Mouse (Mus musculus) CH12.LX (cell line): ENCODE results near the gene Chsy1. TPM values are rescaled to one million over a fixed set of nuclear protein-coding genes. Genes with fewer than 3 reads are reported as not detected.

ENCODE experiments used
- DNase-seq: peaks from one replicate; pipeline ENCODE4 v3.0.0-alpha.2; 2013; ENCODE audit errors: extremely low read depth
- H3K27ac ChIP-seq: 2 replicates; pipeline ENCODE4 v1.5.1; 2012; ENCODE audit warnings: low read depth, mild to moderate bottlenecking, control low read depth, moderate library complexity; ENCODE audit not compliant: insufficient read depth
- H3K27me3 ChIP-seq: replicated peaks from 2 replicates; pipeline ENCODE3; 2012; ENCODE audit warnings: inconsistent platforms
- H3K36me3 ChIP-seq, 2 experiments: replicated peaks in 1 of 2; 2 replicates each; pipeline versions ENCODE3 to v1.6.1; 2012; ENCODE audit warnings: inconsistent platforms in 1 of 2, low read length in 1 of 2, mild to moderate bottlenecking in 1 of 2, mixed read lengths in 1 of 2, moderate library complexity in 1 of 2; ENCODE audit not compliant: control insufficient read depth in 1 of 2, insufficient read depth in 1 of 2
- H3K4me1 ChIP-seq, 2 experiments: 2 replicates each; pipeline ENCODE4 v1.6.1; 2012; ENCODE audit warnings: inconsistent platforms in 1 of 2, moderate library complexity in 1 of 2; ENCODE audit not compliant: insufficient read depth in 2 of 2, control insufficient read depth in 1 of 2
- H3K4me2 ChIP-seq: 2 replicates; pipeline ENCODE4 v1.6.1; 2012; ENCODE audit warnings: low read depth, mild to moderate bottlenecking, control low read depth; ENCODE audit not compliant: poor library complexity, insufficient read depth, severe bottlenecking
- H3K4me3 ChIP-seq, 3 experiments: fragments of 150-350 bp in 1 of 3; sonication (generic) in 1 of 3; replicated peaks in 1 of 3; 2 replicates each; pipeline versions ENCODE3 to v1.5.1; 2011 to 2012; ENCODE audit warnings: low read depth in 2 of 3, low read length in 2 of 3, mild to moderate bottlenecking in 2 of 3, moderate library complexity in 2 of 3, control low read depth in 1 of 3, improper control_type of control experiment in 1 of 3, inconsistent platforms in 1 of 3, mixed read lengths in 1 of 3; ENCODE audit not compliant: poor library complexity in 1 of 3
- H3K79me2 ChIP-seq: replicated peaks from 2 replicates; pipeline ENCODE4 v1.6.1; 2012; ENCODE audit warnings: mild to moderate bottlenecking, moderate library complexity; ENCODE audit not compliant: control insufficient read depth, poor library complexity, insufficient read depth, severe bottlenecking; ENCODE audit errors: extremely low read depth
- H3K9ac ChIP-seq: 2 replicates; pipeline ENCODE4 v1.6.1; 2012; ENCODE audit warnings: low read depth, mild to moderate bottlenecking, control low read depth, moderate library complexity; ENCODE audit not compliant: insufficient read depth
- H3K9me3 ChIP-seq: replicated peaks from 2 replicates; pipeline ENCODE3; 2012; ENCODE audit warnings: low read length, inconsistent platforms, mixed read lengths
- BHLHE40 ChIP-seq: IDR thresholded peaks from 2 replicates; pipeline ENCODE4 v1.6.1; 2011; ENCODE audit warnings: mild to moderate bottlenecking, low read depth, low read length, improper control_type of control experiment
- CHD1 ChIP-seq: IDR thresholded peaks from 2 replicates; pipeline ENCODE4 v1.6.1; 2012; ENCODE audit warnings: low read depth, low read length, improper control_type of control experiment, inconsistent platforms
- E2F4 ChIP-seq: IDR thresholded peaks from 2 replicates; pipeline ENCODE4 v1.6.1; 2011; ENCODE audit warnings: low read depth, low read length, improper control_type of control experiment; ENCODE audit not compliant: insufficient replicate concordance
- ELF1 ChIP-seq: IDR thresholded peaks from 2 replicates; pipeline ENCODE4 v1.6.1; 2014; ENCODE audit warnings: low read depth, mild to moderate bottlenecking, inconsistent platforms, low read length, improper control_type of control experiment
- GABPA ChIP-seq: IDR thresholded peaks from 2 replicates; pipeline ENCODE4 v1.6.1; 2012; ENCODE audit warnings: low read depth, low read length, improper control_type of control experiment, inconsistent platforms; ENCODE audit not compliant: insufficient replicate concordance
- IRF4 ChIP-seq: IDR thresholded peaks from 2 replicates; pipeline ENCODE4 v1.6.1; 2014; ENCODE audit warnings: low read depth, mild to moderate bottlenecking, inconsistent platforms, low read length, improper control_type of control experiment
- JUND ChIP-seq: conservative IDR thresholded peaks from 2 replicates; pipeline ENCODE4 v1.6.1; 2011; ENCODE audit warnings: low read depth, low read length, improper control_type of control experiment
- MAFK ChIP-seq: IDR thresholded peaks from 2 replicates; pipeline ENCODE4 v1.6.1; 2011; ENCODE audit warnings: low read length, improper control_type of control experiment; ENCODE audit not compliant: insufficient replicate concordance
- MAX ChIP-seq: IDR thresholded peaks from 2 replicates; pipeline ENCODE4 v1.6.1; 2011; ENCODE audit warnings: low read length, improper control_type of control experiment
- MAZ ChIP-seq: IDR thresholded peaks from 2 replicates; pipeline ENCODE4 v1.6.1; 2012; ENCODE audit warnings: low read depth, mild to moderate bottlenecking, inconsistent platforms, low read length, improper control_type of control experiment, moderate library complexity
- MEF2A ChIP-seq: IDR thresholded peaks from 2 replicates; pipeline ENCODE4 v1.6.1; 2014; ENCODE audit warnings: low read depth, mild to moderate bottlenecking, inconsistent platforms, low read length, improper control_type of control experiment, borderline replicate concordance
- MYC ChIP-seq: IDR thresholded peaks from 2 replicates; pipeline ENCODE4 v1.6.1; 2011; ENCODE audit warnings: low read depth, mild to moderate bottlenecking, improper control_type of control experiment, low read length
- NRF1 ChIP-seq: IDR thresholded peaks from 2 replicates; pipeline ENCODE4 v1.6.1; 2014; ENCODE audit warnings: low read depth, mild to moderate bottlenecking, inconsistent platforms, low read length, improper control_type of control experiment, moderate library complexity
- PAX5 ChIP-seq: IDR thresholded peaks from 2 replicates; pipeline ENCODE4 v1.6.1; 2012; ENCODE audit warnings: low read length, inconsistent platforms, mixed read lengths
- POLR2AphosphoS2 ChIP-seq: IDR thresholded peaks from 2 replicates; pipeline ENCODE4 v1.6.1; 2011; ENCODE audit warnings: low read depth, low read length, improper control_type of control experiment
- RAD21 ChIP-seq: IDR thresholded peaks from 2 replicates; pipeline ENCODE4 v1.6.1; 2011; ENCODE audit warnings: low read depth, mild to moderate bottlenecking, low read length, improper control_type of control experiment, moderate library complexity
- RCOR1 ChIP-seq: conservative IDR thresholded peaks from 2 replicates; pipeline ENCODE4 v1.6.1; 2012; ENCODE audit warnings: low read depth, mild to moderate bottlenecking, inconsistent platforms, low read length, improper control_type of control experiment
- SIN3A ChIP-seq: IDR thresholded peaks from 2 replicates; pipeline ENCODE4 v1.6.1; 2012; ENCODE audit warnings: low read length, improper control_type of control experiment, inconsistent platforms
- TBP ChIP-seq: conservative IDR thresholded peaks from 2 replicates; pipeline ENCODE4 v1.6.1; 2011; ENCODE audit warnings: low read depth, low read length, improper control_type of control experiment
- TCF12 ChIP-seq: IDR thresholded peaks from 2 replicates; pipeline ENCODE4 v1.6.1; 2014; ENCODE audit warnings: low read depth, mild to moderate bottlenecking, inconsistent platforms, low read length, improper control_type of control experiment
- UBTF ChIP-seq: IDR thresholded peaks from 2 replicates; pipeline ENCODE4 v1.6.1; 2012; ENCODE audit warnings: low read depth, mild to moderate bottlenecking, inconsistent platforms, low read length, improper control_type of control experiment, moderate library complexity
- USF1 ChIP-seq: IDR thresholded peaks from 2 replicates; pipeline ENCODE4 v1.6.1; 2014; ENCODE audit warnings: low read depth, mild to moderate bottlenecking, inconsistent platforms, low read length, improper control_type of control experiment
- USF2 ChIP-seq: conservative IDR thresholded peaks from 2 replicates; pipeline ENCODE4 v1.6.1; 2011; ENCODE audit warnings: low read depth, low read length, improper control_type of control experiment
- ZMIZ1 ChIP-seq: IDR thresholded peaks from 2 replicates; pipeline ENCODE4 v1.6.1; 2012; ENCODE audit warnings: low read depth, mild to moderate bottlenecking, inconsistent platforms, low read length, improper control_type of control experiment
- ZNF384 ChIP-seq: IDR thresholded peaks from 2 replicates; pipeline ENCODE4 v1.6.1; 2012; ENCODE audit warnings: low read depth, low read length, improper control_type of control experiment, inconsistent platforms
- dilution Hi-C: fragments of 300-500 bp; cut with MboI; formaldehyde crosslinking; loops from 2 replicates; pipeline ENCODE4 v1.14.3; 2020; ENCODE audit warnings: low sequenced_read_pairs; ENCODE audit not compliant: extremely low pct_unique_long_range_greater_than_20kb, extremely low pct_ligation_motif_present
- in situ Hi-C: fragments of 300-500 bp; cut with MboI; formaldehyde crosslinking; loops from 3 replicates; pipeline ENCODE4 v1.14.3; 2019; ENCODE audit warnings: low sequenced_read_pairs, low pct_ligation_motif_present, low pct_unique_long_range_greater_than_20kb, mixed read lengths
- polyA plus RNA-seq: library from polyadenylated mRNA; unstranded; fragments of >175 nt; gene quantifications from 2 replicates; pipeline ENCODE4 v1.2.1, GENCODE M21; 2012; ENCODE audit warnings: low read depth; ENCODE audit not compliant: insufficient read length
- total RNA-seq, 2 experiments: library from RNA; depleted of rRNA; stranded (reverse); fragments of 300-350 nt in 1 of 2; fragments of >200 nt in 1 of 2; gene quantifications; 2 replicates each; pipeline ENCODE4 v1.2.3; 2012 to 2014

Gene Chsy1
- total and polyA plus RNA-seq, 3 experiments = 2.3 to 5.5 (median 2.5) TPM

DNA sequence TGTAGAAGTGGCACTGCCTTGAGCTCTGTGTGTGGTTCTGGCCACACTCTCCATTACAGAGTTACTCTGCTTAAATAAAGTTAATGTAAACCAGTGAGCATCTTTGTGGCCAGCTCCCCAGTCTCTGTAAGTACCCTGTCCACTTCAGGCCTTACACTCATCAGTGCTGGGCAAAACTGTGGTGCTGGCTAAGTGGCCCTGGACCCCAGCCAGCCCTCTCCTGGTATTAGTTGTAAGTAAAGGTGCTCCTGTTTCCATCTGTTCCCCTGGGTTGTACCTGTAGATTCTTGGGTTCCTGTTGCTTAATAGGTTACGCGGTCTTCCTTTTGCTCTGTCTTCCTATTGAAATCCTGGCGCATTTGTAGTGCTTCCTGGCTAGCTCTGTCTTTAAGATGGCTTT lies 38.5 kb downstream of the Chsy1 start:
- in situ Hi-C loops = no loop called here
- no peak overlapping the region for H3K4me3 ChIP-seq
- peaks cover 0 to 14% of the 10 kb centered on the region in 2 experiments; a peak in 1 of 4 replicates for H3K4me1 ChIP-seq
- H3K79me2 ChIP-seq = no peaks in the 10 kb centered on the region
- no peak overlapping the region for H3K4me2 ChIP-seq
- dilution Hi-C loops = no loop called here
- no peak overlapping the region for H3K9ac ChIP-seq
- no peak for DNase-seq
- H3K9me3 ChIP-seq = no peaks in the 10 kb centered on the region
- H3K36me3 ChIP-seq = peaks cover 0 to 3% of the 10 kb centered on the region in 2 experiments
- no peak overlapping the region for H3K27ac ChIP-seq
- no peaks in the 10 kb centered on the region for H3K27me3 ChIP-seq
- TF ChIP-seq USF1 = no peak
- TF ChIP-seq PAX5 = no peak
- no peak for TF ChIP-seq ZMIZ1
- TF ChIP-seq ELF1 = no peak
- no peak for TF ChIP-seq RCOR1
- TF ChIP-seq TBP = no peak
- no peak for TF ChIP-seq JUND
- TF ChIP-seq MAX = no peak
- no peak for TF ChIP-seq IRF4
- no peak for TF ChIP-seq POLR2AphosphoS2

DNA sequence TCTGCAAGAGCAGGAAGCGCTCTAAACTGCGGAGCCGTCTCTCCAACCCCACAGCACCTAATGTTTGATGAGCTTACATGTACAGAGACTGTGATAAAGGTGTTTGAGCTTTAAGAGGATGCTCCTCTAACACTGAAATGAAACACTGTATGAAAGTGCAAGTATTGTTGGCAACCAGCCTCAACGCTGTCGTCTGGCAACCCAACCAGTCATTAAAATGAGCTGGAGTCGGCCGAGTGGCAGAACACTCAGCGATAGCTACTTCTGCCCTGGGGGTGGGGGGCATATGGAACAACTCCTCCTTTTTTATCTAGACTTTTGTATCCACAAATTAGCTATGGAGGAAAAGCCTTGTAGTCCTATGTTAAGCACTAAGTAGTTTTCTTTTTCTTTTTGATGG lies 40.2 kb downstream of the Chsy1 start:
- H3K9me3 ChIP-seq = no peaks in the 10 kb centered on the region
- dilution Hi-C loops = no loop called here
- H3K4me1 ChIP-seq = peaks cover 0 to 14% of the 10 kb centered on the region in 2 experiments; a peak in 1 of 4 replicates
- no peak overlapping the region for H3K4me2 ChIP-seq
- no peak overlapping the region for H3K4me3 ChIP-seq
- TF ChIP-seq BHLHE40 (no peak), TBP (no peak), UBTF (no peak), USF2 (no peak), MAZ (no peak), GABPA (no peak), POLR2AphosphoS2 (no peak), SIN3A (no peak), TCF12 (no peak), E2F4 (no peak), MEF2A (no peak), RAD21 (no peak), MAFK (no peak), NRF1 (no peak), MYC (no peak), JUND (no peak), ZNF384 (no peak), CHD1 (no peak)
- TF ChIP-seq, all 38 proteins: peak for 0
- DNase-seq = no peak
- H3K9ac ChIP-seq = no peak overlapping the region
- H3K27me3 ChIP-seq = no peaks in the 10 kb centered on the region
- in situ Hi-C loops = no loop called here
- H3K79me2 ChIP-seq = no peaks in the 10 kb centered on the region
- no peak overlapping the region for H3K27ac ChIP-seq
- H3K36me3 ChIP-seq = peaks cover 0 to 5% of the 10 kb centered on the region in 2 experiments
